Mouse (Mus musculus) limb, embryonic 10.5 days (tissue): ENCODE measurements around the gene Acvrl1. TPM values are rescaled to one million over a fixed set of nuclear protein-coding genes. Genes with fewer than 3 reads are reported as not detected.

Experiments
- DNase-seq: peaks from one replicate; pipeline ENCODE4 v3.0.0-alpha.2; 2017; ENCODE audit warnings: low spot score
- H3K27ac ChIP-seq: fragments of 300-500 bp; sonication (generic); 2 replicates; pipeline ENCODE4 v1.5.1; 2016; ENCODE audit warnings: mild to moderate bottlenecking
- H3K27me3 ChIP-seq: fragments of 300-500 bp; sonication (generic); 2 replicates; pipeline ENCODE4 v1.6.1; 2016; ENCODE audit warnings: low read depth, mild to moderate bottlenecking; ENCODE audit not compliant: poor library complexity, severe bottlenecking
- H3K36me3 ChIP-seq: fragments of 300-500 bp; sonication (generic); 2 replicates; pipeline ENCODE4 v1.6.1; 2016; ENCODE audit warnings: mild to moderate bottlenecking, moderate library complexity
- H3K4me1 ChIP-seq: fragments of 300-500 bp; sonication (generic); 2 replicates; pipeline ENCODE4 v1.6.1; 2016
- H3K4me3 ChIP-seq: fragments of 300-500 bp; sonication (generic); 2 replicates; pipeline ENCODE4 v1.5.1; 2016; ENCODE audit warnings: mild to moderate bottlenecking, moderate library complexity
- H3K9me3 ChIP-seq: fragments of 300-500 bp; sonication (generic); replicated peaks from 2 replicates; pipeline ENCODE4 v1.6.1; 2016; ENCODE audit warnings: mild to moderate bottlenecking
- WGBS: fragments of 180-500 bp; shearing (Covaris S2); methylation state at CpG from one replicate; pipeline ENCODE4 v1.1.7; 2016; 5-methylcytosine and 5-hydroxymethylcytosine counted together
- polyA plus RNA-seq: library from polyadenylated mRNA; unstranded; fragments of >200 nt; fragmentation: Nextera tagmentation; extraction: Ambion mirVana; gene quantifications from 2 replicates; pipeline ENCODE4 v1.2.1, GENCODE M21; 2016

The Acvrl1 gene
- polyA plus RNA-seq, result 7.2 and 8.3 TPM in 2 replicates

DNA sequence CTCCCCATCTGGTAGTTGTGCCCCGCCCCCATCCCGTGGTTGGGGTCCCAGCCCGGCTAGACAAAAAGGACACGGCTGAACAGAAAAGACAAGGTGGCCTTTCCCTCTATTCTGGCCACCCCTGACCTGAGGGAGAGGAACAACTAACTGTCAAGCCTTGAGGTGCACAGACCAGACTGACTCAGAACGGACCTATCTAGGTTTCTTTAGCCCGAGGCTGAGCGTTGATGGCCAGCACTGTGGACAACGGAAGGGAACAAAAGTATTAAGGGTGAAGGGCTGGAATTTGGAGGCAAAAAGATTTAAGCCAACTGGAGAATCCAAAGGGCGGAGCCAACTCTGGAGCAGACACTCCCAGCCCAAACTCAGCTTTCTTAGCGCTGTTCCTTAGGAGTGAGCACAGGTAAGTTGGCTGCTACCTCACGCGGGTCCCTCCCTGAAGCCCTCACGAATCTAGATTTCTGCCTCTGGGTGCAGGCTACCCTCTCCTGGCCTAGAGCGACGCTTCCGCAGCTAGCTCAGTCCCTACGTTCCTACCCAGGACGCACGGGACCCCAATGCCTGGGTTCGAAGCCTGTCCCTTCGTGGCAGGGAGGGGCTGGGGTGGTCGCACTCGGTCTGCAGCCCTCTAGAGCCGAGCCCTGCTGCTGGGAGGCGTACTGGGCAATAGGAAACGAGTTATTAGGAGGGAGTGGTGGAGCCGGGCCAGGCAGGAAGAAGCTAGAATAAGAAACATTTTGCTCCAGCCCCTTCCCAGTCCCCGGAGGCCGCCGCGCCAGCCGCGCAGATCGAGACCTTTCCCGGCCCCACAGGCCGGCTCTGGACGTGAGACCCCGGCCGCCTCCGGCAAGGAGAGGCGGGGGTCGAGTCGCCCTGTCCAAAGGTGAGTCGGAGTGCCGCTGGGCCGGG, at the start of gene Acvrl1:
Acvrl1 (plus strand) TSS at position 342 of the 909 bp plus-strand sequence.
- peak; percentile 61 for DNase-seq
- Histone ChIP-seq H3K36me3 (no peaks in the 10 kb centered on the region), H3K27ac (peak within 1 kb of the TSS; percentile 78), H3K9me3 (no peaks in the 10 kb centered on the region), H3K4me1 (peaks cover 44% of the 10 kb centered on the region), H3K27me3 (peaks cover 67% of the 10 kb centered on the region), H3K4me3 (peak within 1 kb of the TSS; percentile 47)
- WGBS, result 4% methylated on average over 46 of the region's 46 CpGs

DNA sequence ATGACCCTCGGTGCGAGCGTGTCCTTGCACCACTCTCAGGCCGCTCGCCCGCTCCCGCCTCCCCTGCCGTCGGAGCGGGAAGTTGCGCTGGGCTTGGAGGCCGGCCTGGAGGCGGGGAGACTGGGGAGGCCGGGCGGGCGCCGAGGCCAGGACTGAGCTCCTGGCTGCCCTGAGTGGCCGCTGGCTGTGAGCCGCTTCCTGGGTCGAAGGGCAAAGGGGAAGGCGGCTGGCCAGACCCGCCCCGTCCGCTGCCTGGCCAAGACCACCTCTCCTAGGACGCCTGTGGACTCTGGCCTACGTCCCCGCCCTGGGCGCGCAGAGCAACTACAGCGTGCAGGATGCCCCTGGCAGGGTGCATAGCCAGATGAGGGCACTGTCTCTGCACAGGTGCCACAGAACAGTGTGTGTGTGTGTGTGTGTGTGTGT, 49.6 kb upstream of the Acvrl1 start:
- Histone ChIP-seq H3K27ac (peak overlapping the region; percentile 100), H3K4me3 (peak overlapping the region; percentile 97), H3K27me3 (no peaks in the 10 kb centered on the region), H3K9me3 (no peaks in the 10 kb centered on the region), H3K36me3 (peaks cover 8% of the 10 kb centered on the region), H3K4me1 (peaks cover 92% of the 10 kb centered on the region)
- no peak for DNase-seq
- WGBS, result under 1% methylated on average over 30 of the region's 30 CpGs

DNA sequence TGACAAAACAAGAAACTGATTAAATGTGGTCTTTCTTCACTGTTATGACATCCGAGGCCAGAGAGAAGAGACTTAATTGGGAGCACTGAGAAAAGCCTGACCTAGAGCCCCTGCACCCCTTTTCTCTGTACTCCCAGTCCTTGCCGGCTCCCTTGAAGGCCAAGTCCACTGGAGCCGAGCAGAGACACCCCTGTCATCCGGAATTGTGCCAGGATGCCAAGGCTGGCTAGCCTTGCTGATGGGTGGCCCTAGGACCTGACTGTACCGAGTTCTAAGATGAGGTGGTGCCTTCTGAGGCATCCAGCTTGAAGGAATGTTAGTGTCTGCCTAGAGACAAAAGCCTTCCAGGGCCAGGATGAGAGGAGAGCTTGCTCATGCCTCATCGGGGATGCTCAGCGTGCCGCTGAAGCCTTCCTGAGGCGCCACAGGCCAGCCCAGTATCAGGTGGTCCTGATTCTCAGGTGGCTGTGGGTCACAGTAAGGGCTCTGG, 48.2 kb upstream of the Acvrl1 start:
- peak overlapping the region; percentile 86 for H3K27ac ChIP-seq
- H3K4me1 ChIP-seq, result peaks cover 90% of the 10 kb centered on the region
- H3K4me3 ChIP-seq, result no peak overlapping the region
- H3K36me3 ChIP-seq, result no peaks in the 10 kb centered on the region
- WGBS, result 79% methylated on average over 9 of the region's 9 CpGs
- no peaks in the 10 kb centered on the region for H3K27me3 ChIP-seq
- H3K9me3 ChIP-seq, result no peaks in the 10 kb centered on the region
- no peak for DNase-seq

DNA sequence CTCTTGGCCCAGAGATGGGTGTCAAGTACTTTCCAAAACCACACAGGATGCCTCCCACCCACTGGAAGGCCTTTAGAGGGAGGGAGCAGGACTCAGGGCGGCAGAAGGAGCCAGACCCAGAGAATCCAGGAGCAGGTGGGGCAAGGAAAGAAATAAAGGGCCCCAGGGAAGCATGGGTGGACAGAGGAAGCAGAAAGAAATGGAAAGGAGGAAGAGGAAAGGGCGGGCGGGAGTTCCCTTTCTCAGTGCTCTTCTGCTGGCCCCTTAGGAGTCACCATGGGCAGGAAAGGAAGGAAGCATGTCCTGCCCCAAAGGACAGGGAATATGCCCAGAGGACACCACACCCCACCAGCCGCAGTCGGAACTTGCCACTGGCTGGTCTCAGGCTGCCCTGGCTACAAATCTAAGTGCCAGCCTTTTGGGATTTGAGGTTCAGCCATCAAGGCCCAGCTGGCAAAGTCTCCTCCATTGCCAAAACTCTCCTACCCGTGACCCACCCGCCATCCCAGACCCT, 47.2 kb upstream of the Acvrl1 start:
- Histone ChIP-seq H3K9me3 (no peaks in the 10 kb centered on the region), H3K4me1 (peaks cover 83% of the 10 kb centered on the region), H3K36me3 (no peaks in the 10 kb centered on the region), H3K27ac (peak overlapping the region; percentile 86), H3K27me3 (no peaks in the 10 kb centered on the region), H3K4me3 (no peak overlapping the region)
- DNase-seq, result no peak
- WGBS, result 82% methylated on average over 7 of the region's 7 CpGs

DNA sequence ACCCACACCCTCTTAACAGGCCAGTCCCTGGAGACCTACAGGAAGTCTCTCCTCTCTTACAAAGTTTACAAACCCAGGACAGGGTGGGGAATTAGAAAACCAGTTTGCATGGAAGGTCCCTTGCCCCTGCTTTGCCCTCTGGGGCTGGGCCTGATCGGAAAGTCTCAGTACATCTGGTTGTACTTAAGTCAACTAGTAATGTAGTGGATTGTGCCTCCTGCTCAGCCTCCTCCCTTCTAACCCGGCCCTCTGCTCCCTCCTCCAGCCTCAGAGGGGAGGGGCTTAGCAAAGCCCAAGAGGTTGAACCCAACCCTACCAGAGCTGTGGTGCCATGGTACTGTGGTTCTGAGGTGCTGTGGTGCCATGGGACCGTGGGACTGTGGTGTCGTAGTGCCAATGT, 46.1 kb upstream of the Acvrl1 start:
- 38% methylated on average over 4 of the region's 4 CpGs for WGBS
- H3K4me1 ChIP-seq, result peaks cover 72% of the 10 kb centered on the region
- peak; percentile 73 for DNase-seq

DNA sequence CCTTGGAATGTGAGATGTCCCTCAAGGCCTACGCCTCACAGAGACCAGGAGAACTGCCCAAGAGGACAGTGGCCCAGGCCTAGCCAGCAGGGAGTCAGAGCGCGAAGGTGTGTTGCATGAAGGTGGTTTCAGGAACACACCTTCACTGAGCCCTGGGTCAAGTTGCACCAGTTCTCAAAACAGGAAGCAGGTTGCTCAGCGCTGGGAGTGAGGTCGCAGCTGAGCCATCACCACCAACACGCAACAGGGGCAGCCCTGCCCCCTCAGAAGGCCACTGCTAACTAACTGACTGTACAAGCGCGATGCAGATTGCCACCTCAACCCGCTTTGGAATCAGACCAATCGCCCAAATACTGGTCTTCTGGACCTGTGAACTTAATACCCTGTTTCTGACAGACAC, 43.8 kb upstream of the Acvrl1 start:
- H3K4me1 ChIP-seq, result peaks cover 66% of the 10 kb centered on the region
- H3K27ac ChIP-seq, result peak overlapping the region; percentile 62
- no peaks in the 10 kb centered on the region for H3K36me3 ChIP-seq

More for the DNA sequence above, 46.1 kb upstream of the Acvrl1 start:
- Histone ChIP-seq H3K9me3 (no peaks in the 10 kb centered on the region), H3K27me3 (no peaks in the 10 kb centered on the region), H3K27ac (peak overlapping the region; percentile 86), H3K36me3 (no peaks in the 10 kb centered on the region), H3K4me3 (peak overlapping the region; percentile 13)

DNA sequence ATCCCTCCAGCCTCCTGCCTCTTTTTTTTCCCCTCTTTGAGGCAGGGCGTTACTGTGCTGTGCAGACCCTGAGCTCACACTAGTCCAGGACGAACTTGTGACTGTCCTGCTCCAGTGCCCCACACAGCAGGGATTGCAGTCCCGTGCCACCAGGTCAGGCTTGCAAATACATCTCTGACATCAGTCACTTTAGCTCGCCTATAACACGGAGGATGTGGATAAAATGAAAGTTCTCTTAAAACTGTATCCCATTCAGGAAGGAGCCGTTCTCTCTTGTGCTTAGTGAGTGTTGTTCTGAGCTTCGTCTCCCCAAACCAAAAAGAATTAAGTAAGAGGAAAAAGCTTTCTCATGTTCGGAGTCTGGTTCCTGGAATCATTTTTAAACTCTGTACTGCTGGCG, 41.9 kb upstream of the Acvrl1 start:
- Histone ChIP-seq H3K36me3 (no peaks in the 10 kb centered on the region), H3K27ac (no peak overlapping the region), H3K4me1 (peaks cover 47% of the 10 kb centered on the region), H3K27me3 (no peaks in the 10 kb centered on the region), H3K4me3 (no peak overlapping the region), H3K9me3 (no peaks in the 10 kb centered on the region)
- DNase-seq, result no peak
- 72% methylated on average over 9 of the region's 9 CpGs for WGBS

More for the DNA sequence above, 43.8 kb upstream of the Acvrl1 start:
- Histone ChIP-seq H3K9me3 (no peaks in the 10 kb centered on the region), H3K4me3 (no peak overlapping the region), H3K27me3 (no peaks in the 10 kb centered on the region)
- DNase-seq, result no peak
- 73% methylated on average over 10 of the region's 10 CpGs for WGBS

DNA sequence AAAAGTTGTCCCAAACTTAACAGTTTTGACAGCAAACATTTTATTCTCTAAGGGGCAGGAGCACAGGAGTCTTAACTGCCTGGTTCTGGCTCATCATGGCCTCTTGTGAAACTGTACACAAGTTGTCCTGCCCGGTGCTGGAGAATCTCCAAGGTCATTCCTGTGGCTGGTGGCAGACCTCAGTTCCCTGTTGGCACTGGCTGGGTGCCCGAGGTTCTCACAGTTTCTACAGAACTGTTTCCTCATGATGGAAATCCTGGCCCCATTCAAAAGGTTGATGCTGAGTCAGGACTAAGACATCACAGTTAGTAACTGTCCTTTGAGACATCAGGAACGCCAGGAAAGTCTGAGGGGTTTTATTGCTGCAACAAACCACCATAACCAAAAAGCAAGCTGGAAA, 41.4 kb upstream of the Acvrl1 start:
- 0 out of 2 replicates have a peak overlapping the region, but pooled peaks have one; percentile 21 for H3K27ac ChIP-seq

DNA sequence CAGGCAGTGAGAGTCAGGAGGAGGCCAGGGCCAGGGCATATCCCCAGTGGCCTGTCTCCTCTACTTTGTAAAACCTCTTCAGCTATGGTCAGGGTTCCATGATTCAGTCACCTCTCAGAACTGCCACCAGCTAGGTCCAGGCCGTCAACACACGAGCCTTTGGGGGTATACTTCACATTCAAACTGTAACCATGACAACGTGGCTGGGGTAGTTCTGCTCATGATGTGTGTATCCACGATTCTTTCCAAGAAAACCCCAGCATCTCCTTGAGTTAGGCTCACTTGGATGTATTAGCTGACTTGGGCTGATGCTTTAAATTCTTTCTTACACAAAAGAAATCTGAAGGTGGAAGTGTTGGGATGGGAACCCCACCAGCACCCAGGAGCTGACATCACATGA, 40.0 kb upstream of the Acvrl1 start:
- Histone ChIP-seq H3K4me1 (peaks cover 46% of the 10 kb centered on the region), H3K36me3 (no peaks in the 10 kb centered on the region), H3K9me3 (no peaks in the 10 kb centered on the region), H3K4me3 (no peak overlapping the region), H3K27me3 (no peaks in the 10 kb centered on the region), H3K27ac (0 out of 2 replicates have a peak overlapping the region, but pooled peaks have one; percentile 27)
- WGBS, result 81% methylated on average over 4 of the region's 4 CpGs
- no peak for DNase-seq

More for the DNA sequence above, 41.4 kb upstream of the Acvrl1 start:
- 75% methylated on average over 3 of the region's 3 CpGs for WGBS
- Histone ChIP-seq H3K4me1 (peaks cover 46% of the 10 kb centered on the region), H3K36me3 (no peaks in the 10 kb centered on the region), H3K27me3 (no peaks in the 10 kb centered on the region), H3K4me3 (no peak overlapping the region), H3K9me3 (no peaks in the 10 kb centered on the region)
- DNase-seq, result no peak

DNA sequence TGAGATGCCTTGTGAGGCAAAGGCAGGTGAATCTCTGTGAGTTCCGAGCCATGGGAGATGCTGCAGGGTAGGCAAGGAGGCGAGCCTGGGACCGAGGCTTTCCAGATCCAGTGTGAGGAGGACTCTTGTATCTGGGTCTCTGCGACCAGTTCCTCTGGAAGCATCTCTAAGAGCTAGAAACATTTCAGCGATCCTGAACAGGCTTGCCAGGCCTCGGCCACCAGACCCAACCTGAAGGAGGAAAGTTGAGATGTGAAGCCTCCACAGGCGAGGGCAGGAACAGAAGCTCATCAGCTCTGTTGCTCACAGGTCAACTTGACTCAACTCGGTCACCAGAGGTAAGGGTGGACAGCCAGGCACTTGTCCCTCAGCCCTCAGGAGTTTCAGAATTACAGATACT, 36.8 kb upstream of the Acvrl1 start:
- H3K9me3 ChIP-seq, result no peaks in the 10 kb centered on the region
- peaks cover 64% of the 10 kb centered on the region for H3K4me1 ChIP-seq
- H3K27me3 ChIP-seq, result no peaks in the 10 kb centered on the region
- DNase-seq, result no peak
- WGBS, result 94% methylated on average over 8 of the region's 8 CpGs
- no peak overlapping the region for H3K4me3 ChIP-seq
- no peaks in the 10 kb centered on the region for H3K36me3 ChIP-seq
- H3K27ac ChIP-seq, result peak overlapping the region; percentile 89

DNA sequence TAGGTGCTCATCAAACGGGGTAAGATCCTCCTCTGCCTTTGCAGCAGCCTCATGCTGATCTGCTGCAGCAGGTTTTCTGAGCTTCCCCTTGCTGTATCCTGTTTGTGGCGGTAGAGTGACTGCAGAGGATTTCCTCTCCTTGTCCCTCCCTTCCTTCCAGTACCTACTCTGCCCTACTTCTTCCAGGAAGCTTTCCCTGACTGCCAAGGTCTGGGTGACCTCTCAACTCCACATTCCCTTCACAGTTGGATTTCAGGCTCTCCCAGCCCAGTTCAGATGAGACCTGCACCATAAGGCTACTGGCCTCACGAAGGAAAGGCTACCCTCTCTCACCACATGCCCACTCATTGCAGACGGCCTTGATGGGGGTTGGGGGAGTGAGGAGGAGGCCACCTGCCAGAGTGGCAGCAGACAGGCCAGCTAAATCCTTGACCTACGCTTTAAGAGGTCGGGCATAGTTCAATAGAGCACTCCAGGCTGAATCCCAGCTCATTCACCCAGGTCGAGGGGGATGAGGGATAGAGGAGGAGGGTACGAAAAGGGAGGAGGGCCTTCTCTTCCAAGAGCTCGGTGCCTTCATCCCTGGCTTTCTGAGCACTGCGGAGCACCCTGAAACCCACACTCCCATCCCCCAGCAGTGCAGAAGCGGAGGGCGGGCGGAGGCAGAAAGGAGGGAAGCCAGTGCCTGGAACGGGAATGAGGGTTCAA, 36.0 kb upstream of the Acvrl1 start:
- Histone ChIP-seq H3K9me3 (no peaks in the 10 kb centered on the region), H3K4me3 (peak overlapping the region; percentile 36), H3K27ac (peak overlapping the region; percentile 89), H3K36me3 (no peaks in the 10 kb centered on the region), H3K4me1 (peaks cover 71% of the 10 kb centered on the region), H3K27me3 (no peaks in the 10 kb centered on the region)
- 25% methylated on average over 14 of the region's 14 CpGs for WGBS
- peak; percentile 61 for DNase-seq

DNA sequence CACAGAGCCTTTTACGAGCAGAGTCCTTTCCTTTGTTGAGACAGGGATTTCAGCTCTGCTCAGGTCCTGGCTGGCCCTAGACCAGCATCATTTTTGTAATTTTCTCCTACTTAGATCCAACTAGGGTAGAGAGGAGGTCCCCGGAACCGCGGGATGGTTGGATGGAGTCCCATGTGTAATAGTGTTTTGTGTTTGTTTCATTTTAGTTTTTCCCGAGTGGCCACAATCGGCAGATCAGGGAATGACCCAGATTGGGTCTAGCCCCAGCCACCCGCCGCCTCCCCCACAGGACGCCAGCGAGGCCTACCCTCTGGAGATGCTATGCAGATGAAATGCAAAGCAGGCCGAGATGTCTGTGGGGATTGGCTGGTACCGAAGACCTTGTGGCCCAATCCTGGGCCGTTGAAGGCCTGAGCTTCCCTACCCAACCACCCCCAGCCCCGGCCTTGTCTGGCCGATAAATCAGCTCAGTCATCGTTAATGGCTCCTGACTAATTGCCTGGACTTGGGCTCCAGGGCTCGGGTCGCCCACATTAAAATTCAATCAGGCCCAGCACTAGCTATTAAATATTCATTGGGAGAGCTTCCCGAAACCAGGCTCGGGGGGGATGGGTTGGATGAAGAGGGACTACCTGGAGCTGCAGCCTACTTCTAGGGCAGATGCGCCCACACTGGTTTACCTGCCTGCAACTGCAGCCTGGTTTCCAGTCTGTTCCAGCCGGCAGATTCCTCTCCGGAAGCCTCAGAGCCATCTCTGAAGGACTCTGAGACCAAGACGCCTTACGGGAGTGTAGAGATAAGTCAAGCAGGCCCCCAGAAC, 35.3 kb upstream of the Acvrl1 start:
- WGBS, result 5% methylated on average over 25 of the region's 25 CpGs
- Histone ChIP-seq H3K4me3 (peak overlapping the region; percentile 36), H3K36me3 (no peaks in the 10 kb centered on the region), H3K4me1 (peaks cover 75% of the 10 kb centered on the region), H3K27me3 (no peaks in the 10 kb centered on the region), H3K9me3 (no peaks in the 10 kb centered on the region), H3K27ac (peak overlapping the region; percentile 89)
- peak; percentile 86 for DNase-seq
